Mouse (Mus musculus) thymus, postnatal 25 days (tissue): ENCODE measurements around the gene Sla2.
A peak's percentile ranks its signal among the peaks of the same experiment; 100 is the strongest.

Experiments
- DNase-seq: peaks from one replicate; pipeline ENCODE4 v3.0.0; 2022

The Sla2 gene

DNA sequence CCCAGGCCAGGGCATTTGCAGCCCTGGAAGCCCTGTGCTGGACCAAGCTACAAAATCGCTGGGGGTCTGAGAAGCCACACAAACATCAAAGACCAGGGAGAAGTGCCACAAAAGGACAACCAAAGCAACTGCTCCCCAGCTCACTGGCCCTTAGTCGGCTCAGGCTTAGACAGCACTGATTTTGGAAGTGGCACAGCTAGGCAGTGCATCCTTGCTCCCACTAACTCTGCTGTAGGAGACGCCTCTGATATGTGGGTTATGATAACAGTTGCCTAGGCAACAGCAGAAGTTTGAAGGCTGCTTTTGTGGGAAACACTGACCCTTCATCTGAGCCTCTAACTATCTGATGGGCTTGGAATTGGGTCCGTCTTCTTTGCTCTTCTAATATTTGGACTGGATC lies 12.2 kb upstream of the Sla2 start:
- no peak for DNase-seq

GRCm38 (mm10) chr2:156898374-156898773 lies 11.4 kb upstream of the Sla2 start:
- no peak for DNase-seq

- no peak for DNase-seq
Observed at GRCm38 (mm10) chr2:156897034-156897433, 10.0 kb upstream of the Sla2 start.

DNA sequence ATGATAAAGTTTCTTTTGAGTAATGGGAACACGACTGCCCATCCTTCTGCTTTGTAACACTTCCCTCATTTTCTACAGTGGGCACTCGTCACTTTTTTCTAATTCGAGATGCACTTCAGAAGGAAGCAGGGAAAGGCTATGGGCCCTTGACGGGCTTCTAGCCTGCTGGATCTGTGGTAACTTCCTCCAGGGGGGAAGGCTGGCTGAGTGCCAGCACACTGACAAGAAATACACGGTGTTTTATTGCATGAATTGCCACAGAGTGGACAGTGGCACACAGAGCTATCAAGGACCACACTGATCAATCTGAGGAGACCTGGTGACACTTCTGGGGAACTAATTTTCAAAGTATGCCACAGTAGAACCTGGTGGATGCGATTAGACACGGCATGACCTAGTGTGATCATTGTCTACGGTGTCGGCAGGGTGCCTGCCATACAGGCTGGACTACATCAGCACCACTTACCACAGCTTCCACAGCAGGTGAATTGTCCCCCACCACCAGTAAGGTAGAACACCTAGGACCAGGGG lies 9.5 kb upstream of the Sla2 start:
- DNase-seq = no peak

DNA sequence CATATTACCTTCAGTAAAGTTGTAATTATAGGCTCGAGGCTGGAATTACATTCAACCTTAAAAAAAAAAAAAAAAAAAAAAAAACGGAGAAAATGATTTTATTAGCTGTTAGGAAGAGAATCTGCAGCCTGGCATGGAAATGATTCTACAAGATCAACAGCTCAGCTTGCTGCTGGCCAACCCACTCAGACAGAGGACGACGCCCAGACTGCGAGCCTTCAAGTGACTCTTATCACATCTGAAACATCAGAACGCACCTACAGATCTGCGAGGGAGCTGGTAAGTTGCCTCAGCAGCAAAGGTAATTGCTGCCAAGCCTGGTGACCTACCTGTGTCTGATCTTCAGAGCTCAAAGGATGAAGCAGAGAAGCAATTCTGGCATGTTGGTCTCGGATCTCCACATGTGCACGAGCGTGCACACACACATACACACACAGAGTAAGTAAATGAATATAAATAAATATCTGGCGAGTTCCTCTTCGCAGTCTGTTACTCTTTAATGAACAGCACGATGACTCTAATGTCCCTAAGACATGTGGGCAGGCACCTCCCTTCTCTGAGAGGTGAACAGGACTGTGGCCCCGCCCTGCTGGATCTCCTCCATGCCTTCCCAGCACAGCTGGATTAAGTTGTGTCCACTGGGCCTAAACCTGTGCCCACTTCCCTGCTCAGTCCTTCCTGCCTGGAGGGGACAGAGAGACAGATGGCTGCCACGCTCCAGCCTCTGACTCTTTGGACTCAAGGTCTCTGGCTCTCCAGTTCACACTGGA lies 7.7 kb upstream of the Sla2 start:
- DNase-seq = no peak

DNA sequence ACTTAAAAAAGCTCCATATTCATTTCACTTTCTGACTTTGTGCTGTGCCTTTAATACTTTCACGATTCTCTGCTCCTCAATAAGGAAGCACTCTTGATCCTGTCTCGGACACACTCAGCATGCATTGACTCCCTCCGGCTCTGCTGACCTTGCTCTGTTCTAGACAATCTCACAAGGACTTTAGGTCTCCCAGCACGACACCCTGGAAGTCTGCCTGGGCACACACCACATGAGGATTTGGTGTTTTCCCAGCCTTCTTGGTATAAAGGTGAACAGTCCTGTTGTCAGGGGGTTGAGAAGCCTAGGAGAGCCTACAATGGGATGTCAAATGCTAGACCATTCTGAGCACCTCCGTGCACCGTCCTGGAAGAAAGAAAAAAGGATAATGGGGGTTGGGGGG lies 5.8 kb upstream of the Sla2 start:
- no peak for DNase-seq

GRCm38 (mm10) chr2:156892240-156892639 lies 5.2 kb upstream of the Sla2 start:
- no peak for DNase-seq

DNA sequence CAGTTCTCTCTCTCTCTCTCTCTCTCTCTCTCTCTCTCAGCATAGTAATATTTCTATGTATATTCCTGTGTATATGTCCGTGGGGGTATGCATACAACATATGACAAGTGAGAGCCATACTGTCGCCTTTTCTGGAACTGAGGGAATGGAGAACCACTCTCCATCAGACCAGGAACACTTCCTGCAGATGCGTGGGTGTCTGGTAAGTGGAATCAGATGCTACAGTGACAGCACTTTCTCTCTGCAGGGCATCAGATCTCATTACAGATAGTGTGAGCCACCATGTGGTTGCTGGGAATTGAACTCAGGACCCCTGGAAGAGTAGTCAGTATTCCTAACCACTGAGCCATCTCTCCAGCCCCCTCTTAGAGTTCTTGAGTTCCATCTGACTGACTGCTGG lies 1.5 kb upstream of the Sla2 start:
- DNase-seq = no peak

DNA sequence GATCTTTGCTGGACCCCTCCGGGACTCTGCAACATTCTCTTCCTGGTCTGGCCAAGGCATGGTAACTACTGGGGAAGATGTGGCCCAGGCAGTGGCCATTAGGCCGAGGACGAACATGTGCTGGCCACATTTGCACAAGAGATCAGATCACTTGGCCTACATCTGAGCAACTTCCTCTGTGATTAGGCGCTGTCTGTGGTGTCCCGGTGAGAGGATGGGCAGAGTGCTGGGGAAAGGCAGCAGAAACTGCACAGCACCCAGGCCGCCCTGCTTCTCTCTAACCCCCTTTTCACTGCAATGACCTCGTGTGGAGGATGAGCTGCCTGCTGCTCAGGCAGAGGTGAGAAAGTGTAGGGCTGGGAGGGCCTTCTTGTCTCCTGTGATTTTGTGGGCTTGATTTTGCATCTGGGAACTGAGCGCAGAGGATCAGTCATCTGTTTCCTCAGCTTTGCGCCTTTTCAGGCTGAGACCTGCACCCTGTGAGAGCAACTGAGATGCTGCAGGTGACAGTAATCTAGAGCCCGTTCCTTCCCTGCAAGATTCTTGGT lies 834 bp downstream of the Sla2 start:
- peak; percentile 58 for DNase-seq

GRCm38 (mm10) chr2:156885666-156886065 lies 1.3 kb downstream of the Sla2 start:
- DNase-seq = peak; percentile 55

DNA sequence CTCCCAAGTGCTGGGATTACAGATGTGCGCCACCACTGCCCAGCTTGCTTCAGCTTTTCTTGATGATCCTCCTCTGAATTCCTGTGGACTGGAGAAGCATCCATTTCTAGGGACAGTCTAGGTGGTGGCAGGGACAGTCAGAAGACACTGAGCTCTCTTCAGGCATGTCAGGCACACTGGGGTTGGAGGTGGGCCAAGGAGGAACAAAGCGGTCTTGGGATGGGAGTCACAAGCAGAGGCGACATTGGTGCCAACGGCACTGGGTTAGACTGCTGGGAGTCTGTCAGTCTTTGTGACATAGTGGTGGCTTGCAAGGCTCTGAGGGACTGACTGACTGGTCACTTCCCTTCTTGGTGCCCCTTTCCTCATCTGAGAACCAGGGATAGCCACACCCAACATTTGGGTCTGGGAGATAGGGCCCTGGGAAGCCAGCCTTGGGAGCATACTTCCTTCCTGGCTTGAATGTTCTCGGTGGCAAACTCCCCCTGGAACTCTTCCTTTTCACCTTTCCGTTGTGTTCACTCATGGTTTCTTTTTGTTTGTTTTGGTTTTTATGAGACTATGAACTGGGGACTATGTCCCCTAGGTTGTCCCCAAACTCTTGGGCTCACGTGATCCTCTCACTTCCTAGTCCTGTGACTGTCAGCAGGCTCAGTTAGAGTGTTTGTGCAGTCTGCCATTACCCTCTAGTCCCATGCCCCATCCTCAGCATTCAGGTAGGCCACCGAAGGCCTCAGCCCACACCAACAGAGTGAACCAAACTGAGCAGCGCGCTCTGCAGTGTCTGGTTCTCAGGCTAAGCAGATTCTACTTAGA lies 2.4 kb downstream of the Sla2 start:
- DNase-seq = peak; percentile 33

DNA sequence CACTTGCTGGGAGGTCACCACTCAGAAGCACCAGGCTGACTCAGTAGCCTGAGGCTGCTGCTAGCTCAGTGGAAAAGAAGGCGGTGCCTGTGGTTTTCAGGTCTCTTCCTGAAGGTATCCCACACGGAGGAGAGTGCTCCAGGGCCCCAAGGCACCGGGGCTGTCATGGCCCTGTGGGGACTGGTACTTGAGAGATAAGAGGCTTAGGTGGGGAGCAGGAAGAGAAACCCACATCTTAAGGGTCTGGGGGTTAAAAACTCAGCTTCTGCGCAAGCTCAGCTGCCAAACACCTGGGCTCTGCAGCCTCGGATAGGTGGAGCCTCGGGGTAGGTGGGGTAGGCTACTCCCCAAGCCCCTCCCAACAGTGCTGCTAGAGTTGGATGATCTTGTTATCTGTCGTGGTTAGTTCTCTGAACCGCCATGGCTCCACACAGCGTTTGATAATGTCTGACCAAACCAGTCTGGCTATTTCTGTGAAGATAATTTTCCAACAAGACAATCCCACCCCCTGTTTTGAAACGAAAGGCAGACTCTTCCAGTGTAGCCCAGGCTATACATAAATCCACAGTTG lies 4.5 kb downstream of the Sla2 start:
- peak; percentile 88 for DNase-seq

- no peak for DNase-seq
Observed at GRCm38 (mm10) chr2:156879541-156879940, 7.5 kb downstream of the Sla2 start.

GRCm38 (mm10) chr2:156877726-156878125 lies 9.3 kb downstream of the Sla2 start:
- DNase-seq = peak; percentile 74

- no peak for DNase-seq
Observed at GRCm38 (mm10) chr2:156874760-156875510, 12.1 kb downstream of the Sla2 start.

DNA sequence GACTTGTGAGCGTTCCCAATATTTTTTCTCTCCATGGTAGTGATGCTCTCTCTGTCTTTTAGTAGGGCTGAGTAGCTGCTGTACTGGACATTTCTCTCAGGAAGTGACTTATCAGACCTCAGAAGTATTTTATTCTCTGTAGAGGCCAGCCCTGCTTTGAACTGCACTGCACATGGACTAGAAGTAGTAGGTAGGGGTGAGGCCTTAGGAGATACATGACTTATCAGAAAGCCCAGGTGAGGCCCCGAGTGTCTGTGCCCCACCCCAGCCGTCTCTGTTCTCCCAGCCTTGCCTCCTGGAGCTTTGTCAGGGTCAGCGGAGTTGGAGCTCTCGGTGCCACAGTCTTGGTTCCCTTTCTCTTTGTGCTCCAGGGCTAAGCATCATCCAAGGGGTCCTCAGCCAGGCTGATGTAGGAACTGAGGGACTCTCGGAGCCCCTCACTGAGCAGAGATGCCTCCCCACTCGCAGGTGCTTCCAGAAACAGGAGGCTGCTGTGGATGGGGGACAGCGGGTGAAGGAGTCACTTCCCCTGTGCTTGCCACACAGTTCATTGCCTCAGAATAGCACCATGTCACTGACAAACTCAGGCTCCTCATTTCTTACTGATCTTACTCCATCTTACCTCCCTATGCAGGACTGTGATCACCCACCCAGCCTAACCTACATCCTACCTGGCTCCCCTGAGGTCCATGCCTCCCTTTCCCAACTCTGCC lies 12.8 kb downstream of the Sla2 start:
- no peak for DNase-seq

- peak; percentile 69 for DNase-seq
Observed at GRCm38 (mm10) chr2:156873629-156874028, 13.4 kb downstream of the Sla2 start.

GRCm38 (mm10) chr2:156870519-156870918 lies 16.5 kb downstream of the Sla2 start:
- no peak for DNase-seq

DNA sequence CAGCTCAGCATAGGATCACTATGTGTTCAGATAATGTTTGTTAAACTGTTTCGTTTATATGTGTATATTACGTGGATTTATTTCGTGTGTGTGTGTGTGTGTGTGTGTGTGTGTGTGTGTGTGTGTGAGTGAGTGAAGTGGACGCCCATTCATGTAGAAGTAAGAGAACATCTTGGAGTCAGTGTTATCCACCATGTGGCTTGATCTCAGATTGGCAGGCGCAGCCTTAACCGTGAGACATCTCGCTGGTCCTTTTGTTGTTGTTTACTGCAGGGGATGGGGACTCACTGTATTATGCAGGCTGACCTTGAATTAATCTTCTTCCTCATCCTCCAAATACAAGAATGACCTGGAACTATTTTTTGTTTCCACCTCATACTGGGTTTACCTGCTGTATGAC lies 17.4 kb downstream of the Sla2 start:
- no peak for DNase-seq

DNA sequence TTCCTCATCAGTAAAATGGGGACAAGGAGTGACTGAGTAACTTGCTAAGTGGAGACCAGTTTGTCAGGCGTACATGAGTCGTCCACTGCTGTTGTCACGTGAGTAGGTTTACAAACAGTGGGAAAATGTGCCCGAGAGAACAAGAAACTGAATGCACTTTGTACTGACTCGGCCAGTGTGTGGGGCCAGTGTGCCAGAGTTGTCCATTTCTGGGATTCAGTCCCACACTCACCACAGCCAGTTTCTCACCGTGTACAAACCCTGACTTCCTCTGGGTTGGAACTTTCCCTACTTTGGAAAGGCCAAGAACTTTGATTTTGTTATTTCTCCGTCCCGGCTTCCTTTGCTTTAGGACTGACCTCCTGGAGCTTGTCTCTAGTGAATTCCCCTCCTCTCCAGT lies 18.0 kb downstream of the Sla2 start:
- no peak for DNase-seq

DNA sequence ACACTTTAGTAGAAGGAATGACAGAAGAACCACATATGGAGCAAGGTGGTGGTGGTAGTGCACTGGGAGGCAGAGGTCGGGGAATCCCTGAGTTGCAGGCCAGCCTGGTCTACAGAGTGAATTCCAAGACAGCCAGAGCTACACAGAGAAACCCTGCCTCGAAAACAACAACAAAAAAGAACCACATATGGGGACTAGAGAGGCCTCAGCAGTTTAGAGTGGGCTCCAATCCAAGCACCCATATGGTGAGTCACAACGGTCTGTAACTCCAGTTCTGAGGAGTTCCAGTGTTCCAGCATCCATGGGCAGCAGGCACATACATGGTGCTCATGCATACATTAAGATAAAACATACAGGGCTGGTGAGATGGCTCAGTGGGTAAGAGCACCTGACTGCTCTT lies 22.5 kb downstream of the Sla2 start:
- DNase-seq = no peak
